Mouse (Mus musculus) erythroblast, embryonic 14.5 days (primary cell): ENCODE data around the gene Hes5.

ENCODE experiments used
- GATA1 ChIP-seq: IDR thresholded peaks from 2 replicates; pipeline ENCODE4 v1.6.1; 2012; ENCODE audit warnings: low read length, inconsistent platforms, mixed read lengths
- TAL1 ChIP-seq: IDR thresholded peaks from 3 replicates; pipeline ENCODE4 v1.6.1; 2012; ENCODE audit warnings: low read length, inconsistent platforms, mixed read lengths

- TF ChIP-seq GATA1, result no peak
- no peak for TF ChIP-seq TAL1
Measured at GRCm38 (mm10) chr4:154999379-154999778, 38.7 kb downstream of the Hes5 start.
